Mouse (Mus musculus): Measurements from ENCODE around the gene Dync1li1.

Gene Dync1li1

GRCm38 (mm10) chr9:114767507-114767906, 78.9 kb downstream of the Dync1li1 start:
- ATAC-seq (ENCODE audit: low TSS enrichment), result no peak

DNA sequence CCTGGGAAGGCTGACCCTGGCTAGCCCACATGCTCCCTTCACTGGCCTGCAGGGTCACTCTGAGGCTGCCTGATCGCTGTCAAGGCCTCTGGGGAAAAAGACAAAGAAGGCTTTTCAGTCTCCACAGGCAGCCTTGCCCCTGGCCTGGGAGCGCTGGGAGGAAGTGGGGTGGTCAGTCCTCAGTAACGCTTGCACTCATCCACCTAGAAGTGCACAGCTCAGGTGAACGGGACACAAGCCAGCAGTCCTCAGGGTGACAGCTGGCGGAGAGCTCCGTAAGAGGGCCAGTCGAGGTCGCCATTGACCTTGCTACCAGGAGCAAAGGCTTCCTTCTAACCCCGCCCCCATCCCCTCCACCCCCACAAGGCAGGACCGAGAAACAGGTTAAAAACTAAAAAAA, 79.5 kb downstream of the Dync1li1 start:
- ATAC-seq (ENCODE audit: low TSS enrichment), result no peak

- no peak for ATAC-seq (ENCODE audit: low TSS enrichment)
These were observed 81.6 kb downstream of the Dync1li1 start for GRCm38 (mm10) chr9:114770224-114770623.

GRCm38 (mm10) chr9:114771565-114771964, 83.0 kb downstream of the Dync1li1 start:
- no peak for ATAC-seq (ENCODE audit: low TSS enrichment)

Measured in frontal cortex, adult (tissue).